Comparison of ENCODE assay signal across 24 mouse cellular contexts in the genomic region with DNA sequence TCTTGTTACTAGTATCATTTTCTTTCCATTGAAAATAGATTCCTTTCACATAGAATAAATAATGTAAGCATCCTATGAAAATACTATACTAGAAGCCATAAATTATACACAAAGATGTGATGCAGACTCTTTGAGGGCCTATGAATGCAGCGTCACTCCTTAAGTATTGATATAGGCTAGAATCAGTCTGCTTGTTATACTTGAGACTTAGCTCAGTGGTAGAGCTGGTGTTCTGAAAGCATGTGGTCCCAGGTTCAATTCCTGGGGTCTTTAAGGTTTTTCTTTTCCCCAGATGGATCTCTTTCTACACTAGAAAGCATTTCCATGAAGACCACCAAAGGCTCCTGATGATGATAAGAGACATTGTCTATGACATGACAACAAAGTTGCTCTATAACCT. TPM values are rescaled to one million over a fixed set of nuclear protein-coding genes. Genes with fewer than 3 reads are reported as not detected.
"Had no signal": no experiment of that assay in that cellular context is flagged by ENCODE, and none has a peak within 500 bp of the region (broad histone marks: within the 10 kb centered on the region; RNA-seq: fewer than 3 reads in every experiment).

No protein-coding gene starts in this region.

- H3K36me3 ChIP-seq: lung, embryonic 15.5 days; neural tube, embryonic 12.5 days; stomach, embryonic 15.5 days had no signal

- H3K27ac ChIP-seq: lung, embryonic 15.5 days; macrophage; neural tube, embryonic 12.5 days; stomach, embryonic 15.5 days; stomach, postnatal 0 days had no signal

- DNase-seq: liver, postnatal 0 days; lung, adult 2 months; lung, postnatal 14 days; lung, postnatal 36 days; midbrain, embryonic 14.5 days; right cerebral cortex, postnatal 14 days; thymus, adult 2 months; thymus, postnatal 25 days; thymus, postnatal 4 days had no signal

- H3K4me3 ChIP-seq: lung, embryonic 15.5 days; megakaryocyte, embryonic 14.5 days; neural tube, embryonic 12.5 days; stomach, embryonic 15.5 days had no signal

- H3K4me1 ChIP-seq: lung, embryonic 15.5 days; megakaryocyte, embryonic 14.5 days; neural tube, embryonic 12.5 days; stomach, embryonic 15.5 days had no signal

- ATAC-seq: liver, postnatal 0 days; lung, postnatal 0 days; midbrain, embryonic 16.5 days had no signal

- H3K9me3 ChIP-seq: lung, embryonic 15.5 days; megakaryocyte, embryonic 14.5 days; neural tube, embryonic 12.5 days; stomach, embryonic 15.5 days had no signal

- H3K27me3 ChIP-seq: lung, embryonic 15.5 days; megakaryocyte, embryonic 14.5 days; neural tube, embryonic 12.5 days; stomach, embryonic 15.5 days had no signal

- H3K4me2 ChIP-seq: lung, embryonic 15.5 days; midbrain, embryonic 11.5 days; neural tube, embryonic 12.5 days; stomach, embryonic 15.5 days had no signal

- H3K9ac ChIP-seq: liver, postnatal 0 days; lung, embryonic 15.5 days; neural tube, embryonic 12.5 days; stomach, embryonic 15.5 days had no signal

RNA-seq across cellular contexts. Expression of gene Tceal3, which starts 6.0 kb away (rescaled TPM):
- total RNA-seq: monocyte, adult 5-6 weeks; neutrophil, adult 5-6 weeks had no signal
- polyA plus RNA-seq: liver, postnatal 0 days; macrophage had no signal

RNA-seq across cellular contexts. Expression of gene Kir3dl2, which starts 40.8 kb away (rescaled TPM):
- total RNA-seq: megakaryocyte progenitor cell, adult 5-6 weeks; monocyte, adult 5-6 weeks; neutrophil, adult 5-6 weeks had no signal
- polyA plus RNA-seq: liver, postnatal 0 days; lung, adult 2 months; lung, embryonic 15.5 days; lung, postnatal 0 days; macrophage; midbrain, embryonic 11.5 days; midbrain, embryonic 14.5 days; neural tube, embryonic 12.5 days; neural tube, embryonic 14.5 days; spleen, adult 2 months; stomach, embryonic 15.5 days; stomach, postnatal 0 days; thymus, adult 2 months; urinary bladder, adult 2 months had no signal
